Mouse (Mus musculus) CD4-positive naive resting alpha-beta T cell, adult 76 days (primary cell): ENCODE results near the gene 4933417A18Rik. TPM values are rescaled to one million over a fixed set of nuclear protein-coding genes. Genes with fewer than 3 reads are reported as not detected.

Experiments
- total RNA-seq: library from RNA; stranded (reverse); gene quantifications from one replicate; pipeline ENCODE4 v1.2.4, GENCODE M21; 2023

Gene 4933417A18Rik
- not detected for total RNA-seq

DNA sequence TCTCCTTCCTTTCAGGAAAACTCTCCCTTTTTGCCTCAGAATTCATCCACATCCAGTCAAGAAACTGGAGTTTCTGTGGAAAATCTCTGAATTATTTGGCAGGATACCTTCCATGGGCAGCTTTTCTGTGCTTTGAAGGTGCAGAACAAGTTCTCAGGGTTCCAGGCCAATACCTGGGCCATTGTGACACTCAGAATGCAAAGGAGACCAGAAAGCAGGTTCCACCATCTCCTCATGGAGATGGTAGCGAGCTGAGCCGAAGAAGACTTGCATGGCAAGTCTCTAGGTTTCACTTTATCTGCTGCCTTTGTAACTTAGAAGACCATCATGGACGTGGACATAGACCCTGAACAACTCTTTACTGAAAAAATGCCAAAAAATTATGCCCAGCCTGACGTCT lies at the start of gene 4933417A18Rik, which contains the start of gene Fam217a:
4933417A18Rik (plus strand) TSS at position 200 of the 400 bp plus-strand sequence.
Fam217a (minus strand) TSS at position 101 of the 400 bp plus-strand sequence.

DNA sequence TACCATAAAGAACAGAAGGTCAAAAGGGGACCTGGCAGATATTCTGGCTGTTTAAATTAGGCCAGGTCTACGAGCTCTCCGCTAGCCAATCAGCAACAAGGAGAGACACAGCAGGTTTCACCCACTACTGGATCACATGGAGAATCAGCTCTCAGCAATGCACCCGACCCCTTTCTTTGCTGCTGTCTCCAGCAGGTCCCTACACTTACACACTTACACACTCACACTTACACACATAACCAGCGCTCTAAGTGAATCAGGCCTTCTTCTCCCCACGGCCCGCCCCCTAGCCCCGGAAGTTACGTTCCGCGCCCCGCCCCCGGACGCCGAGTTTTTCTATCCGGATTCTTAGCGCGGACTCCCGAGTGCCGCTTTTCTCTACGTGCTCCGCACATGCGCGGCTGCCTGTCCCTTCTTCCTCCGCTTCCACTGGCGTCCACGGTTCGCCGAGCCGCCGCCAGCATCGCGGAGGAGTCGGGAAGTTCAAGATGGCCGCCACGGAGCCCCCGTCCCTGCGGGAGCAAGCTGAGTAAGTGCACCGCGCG lies 49.0 kb upstream of the 4933417A18Rik start, which contains the start of gene Prpf4b:
Prpf4b (plus strand) TSS at position 137 of the 545 bp plus-strand sequence.

GRCm38 (mm10) chr13:34963511-34964397 lies 39.5 kb downstream of the 4933417A18Rik start, which contains the start of gene Eci3:
Gene Eci3, minus strand, starts transcription at chr13:34963810.

Other genes starting within 250 kb of the 4933417A18Rik start
- gene Fam50b, start 189.6 kb upstream of the 4933417A18Rik start, total RNA-seq, result not detected
- 169 TPM for gene Prpf4b, start 49.1 kb upstream of the 4933417A18Rik start, total RNA-seq
- gene Fam217a, start 99 bp upstream of the 4933417A18Rik start, total RNA-seq, result 0.32 TPM
- gene Eci3, start 39.4 kb downstream of the 4933417A18Rik start, total RNA-seq, result not detected
- 27.9 TPM for gene Eci2, start 102.7 kb downstream of the 4933417A18Rik start, total RNA-seq